Mouse (Mus musculus) stomach, postnatal 0 days (tissue): ENCODE data around the gene Gpr183. TPM values are rescaled to one million over a fixed set of nuclear protein-coding genes. Genes with fewer than 3 reads are reported as not detected.

Experiments
- ATAC-seq: fragments of 200-750 bp; cut with Nextera tagmentation; 2 replicates; pipeline ENCODE4 v1.8.0; 2017; ENCODE audit not compliant: low FRiP score, low TSS enrichment
- DNase-seq: peaks from one replicate; pipeline ENCODE4 v3.0.0-alpha.2; 2016; ENCODE audit warnings: low spot score
- H3K27ac ChIP-seq: fragments of 300-500 bp; sonication (generic); replicated peaks from 2 replicates; pipeline ENCODE4 v1.5.1; 2014; ENCODE audit warnings: mild to moderate bottlenecking, control low read depth
- H3K27me3 ChIP-seq: fragments of 300-500 bp; sonication (generic); 2 replicates; pipeline ENCODE4 v1.6.1; 2014; ENCODE audit warnings: low read length; ENCODE audit not compliant: control insufficient read depth, insufficient read depth
- H3K36me3 ChIP-seq: fragments of 300-500 bp; sonication (generic); 2 replicates; pipeline ENCODE4 v1.6.1; 2014; ENCODE audit warnings: low read length, mixed read lengths; ENCODE audit not compliant: control insufficient read depth, insufficient read depth
- H3K4me1 ChIP-seq: fragments of 300-500 bp; sonication (generic); replicated peaks from 2 replicates; pipeline ENCODE4 v1.6.1; 2014; ENCODE audit warnings: antibody characterized with exemption; ENCODE audit not compliant: control insufficient read depth, insufficient read depth
- H3K4me2 ChIP-seq: fragments of 300-500 bp; sonication (generic); replicated peaks from 2 replicates; pipeline ENCODE4 v1.6.1; 2014; ENCODE audit warnings: low read depth, mild to moderate bottlenecking, control low read depth, moderate library complexity
- H3K4me3 ChIP-seq: fragments of 300-500 bp; sonication (generic); 2 replicates; pipeline ENCODE4 v1.5.1; 2014; ENCODE audit warnings: low read depth, low read length, control low read depth
- H3K9ac ChIP-seq: fragments of 300-500 bp; sonication (generic); 2 replicates; pipeline ENCODE4 v1.6.1; 2014; ENCODE audit warnings: mild to moderate bottlenecking, low read length, control low read depth, mixed read lengths
- H3K9me3 ChIP-seq: fragments of 300-500 bp; sonication (generic); 2 replicates; pipeline ENCODE4 v1.6.1; 2016; ENCODE audit warnings: low read length; ENCODE audit not compliant: control insufficient read depth
- CTCF ChIP-seq: IDR thresholded peaks from 2 replicates; pipeline ENCODE4 v1.5.1; 2016; ENCODE audit warnings: antibody characterized with exemption, low read depth, mild to moderate bottlenecking, moderate library complexity
- EP300 ChIP-seq: optimal IDR thresholded peaks from 2 replicates; pipeline ENCODE3; 2016; ENCODE audit warnings: antibody characterized with exemption
- WGBS: fragments of 180-500 bp; shearing (Covaris S2); extraction: QIAGEN DNeasy Blood & Tissue Kit; methylation state at CpG from one replicate; pipeline ENCODE4 v1.1.7; 2014; 5-methylcytosine and 5-hydroxymethylcytosine counted together
- polyA plus RNA-seq: library from polyadenylated mRNA; unstranded; fragments of >200 nt; fragmentation: Nextera tagmentation; extraction: Ambion mirVana; gene quantifications from 2 replicates; pipeline ENCODE4 v1.2.1, GENCODE M21; 2015

The Gpr183 gene
- polyA plus RNA-seq, 1 experiment from 2014 or later, result 1.8 TPM

DNA sequence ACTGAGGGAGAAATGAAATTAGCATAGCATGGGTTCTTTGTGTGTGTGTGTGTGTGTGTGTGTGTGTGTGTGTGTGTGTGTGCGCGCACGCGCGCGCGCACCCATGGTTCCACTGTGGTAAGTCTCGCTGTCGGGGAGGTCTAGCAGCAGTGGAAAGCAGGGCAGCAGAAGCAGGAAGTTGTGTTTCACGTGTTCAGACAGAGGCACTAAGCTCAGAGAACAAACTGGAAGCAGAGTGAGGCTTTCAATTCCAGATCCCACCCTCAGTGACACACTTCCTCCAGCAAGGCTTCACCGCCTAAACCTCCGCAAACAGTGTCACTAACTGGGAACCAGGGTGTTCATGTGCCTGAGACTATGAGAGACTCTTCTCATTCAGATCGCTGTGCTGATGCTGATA is 44.5 kb upstream of the Gpr183 start:
- ATAC-seq, result no peak
- Histone ChIP-seq H3K9me3 (no peaks in the 10 kb centered on the region), H3K4me2 (no peak overlapping the region), H3K27ac (no peak overlapping the region), H3K27me3 (no peaks in the 10 kb centered on the region), H3K4me3 (no peak overlapping the region), H3K9ac (no peak overlapping the region), H3K36me3 (no peaks in the 10 kb centered on the region), H3K4me1 (no peaks in the 10 kb centered on the region)
- WGBS, result 86% methylated on average over 13 of the region's 13 CpGs
- DNase-seq, result no peak
- TF ChIP-seq EP300 (no peak), CTCF (no peak)

DNA sequence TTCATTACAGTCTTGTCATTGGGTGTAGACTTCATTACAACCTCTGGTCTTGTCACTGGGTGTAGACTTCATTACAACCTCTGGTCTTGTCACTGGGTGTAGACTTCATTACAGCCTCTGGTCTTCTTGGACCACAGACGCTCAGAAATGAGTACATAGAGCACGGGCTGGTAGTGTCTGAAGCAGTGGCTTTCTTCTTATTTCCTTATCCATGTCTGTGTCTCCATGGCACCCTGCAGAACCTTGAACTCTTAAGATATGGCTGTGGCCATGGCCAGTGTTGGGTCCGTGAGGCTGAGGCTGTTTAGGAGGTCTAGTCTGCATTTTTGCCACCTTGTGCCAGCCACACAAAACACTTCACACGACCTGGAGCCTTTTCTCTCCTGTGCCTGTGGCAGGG is 43.3 kb upstream of the Gpr183 start:
- TF ChIP-seq EP300, result no peak
- no peak for TF ChIP-seq CTCF
- H3K27ac ChIP-seq, result no peak overlapping the region
- no peak for ATAC-seq

DNA sequence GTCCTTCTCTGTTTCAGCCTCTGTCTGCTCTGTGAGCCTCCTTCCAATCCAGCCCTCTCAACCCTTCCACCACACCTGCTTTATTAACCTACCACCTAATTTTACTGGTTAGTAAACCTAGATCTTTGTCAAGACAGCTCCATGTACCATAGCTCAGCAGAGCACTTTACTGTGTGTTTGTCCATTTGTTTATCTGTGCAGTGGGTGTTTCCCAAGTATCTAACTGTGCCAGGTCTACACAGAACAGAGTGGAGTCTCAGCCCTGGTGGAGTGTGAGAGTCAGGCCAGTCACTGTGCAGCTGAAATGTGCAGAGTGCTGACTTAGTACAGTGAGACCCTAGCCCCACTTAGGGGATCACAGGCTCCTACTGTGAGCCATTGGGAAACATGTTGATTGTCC is 38.8 kb upstream of the Gpr183 start:
- TF ChIP-seq EP300 (no peak), CTCF (no peak)
- Histone ChIP-seq H3K27ac (no peak overlapping the region), H3K27me3 (no peaks in the 10 kb centered on the region), H3K4me3 (no peak overlapping the region), H3K36me3 (no peaks in the 10 kb centered on the region), H3K4me1 (no peaks in the 10 kb centered on the region), H3K9ac (no peak overlapping the region), H3K4me2 (no peak overlapping the region), H3K9me3 (no peaks in the 10 kb centered on the region)
- DNase-seq, result no peak
- ATAC-seq, result 0 out of 2 replicates have a peak, but pooled peaks have one; percentile 15

More for the DNA sequence above, 43.3 kb upstream of the Gpr183 start:
- Histone ChIP-seq H3K4me1 (no peaks in the 10 kb centered on the region), H3K9me3 (no peaks in the 10 kb centered on the region), H3K4me3 (no peak overlapping the region), H3K36me3 (no peaks in the 10 kb centered on the region), H3K27me3 (no peaks in the 10 kb centered on the region), H3K9ac (no peak overlapping the region), H3K4me2 (no peak overlapping the region)
- 87% methylated on average over 4 of the region's 4 CpGs for WGBS
- no peak for DNase-seq

DNA sequence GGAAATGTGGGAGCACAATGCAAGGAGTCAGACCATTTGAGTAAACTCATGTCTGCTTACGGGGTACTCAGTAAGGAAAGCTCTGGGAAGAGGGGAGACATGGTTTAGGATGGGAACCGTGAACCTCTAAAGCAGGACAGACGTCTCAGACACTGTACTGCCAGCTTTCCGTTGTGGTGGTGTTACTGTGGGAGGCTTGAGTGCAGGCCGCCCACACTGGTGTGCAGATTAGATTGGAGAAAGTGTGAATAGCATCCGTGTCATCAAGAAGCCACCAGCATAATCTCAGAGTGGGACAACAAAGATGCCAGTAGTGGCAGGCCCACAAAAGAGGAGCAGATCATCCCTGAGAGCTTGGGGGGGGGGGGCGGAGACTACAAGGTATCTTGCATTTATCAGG is 37.2 kb upstream of the Gpr183 start:
- DNase-seq, result no peak

DNA sequence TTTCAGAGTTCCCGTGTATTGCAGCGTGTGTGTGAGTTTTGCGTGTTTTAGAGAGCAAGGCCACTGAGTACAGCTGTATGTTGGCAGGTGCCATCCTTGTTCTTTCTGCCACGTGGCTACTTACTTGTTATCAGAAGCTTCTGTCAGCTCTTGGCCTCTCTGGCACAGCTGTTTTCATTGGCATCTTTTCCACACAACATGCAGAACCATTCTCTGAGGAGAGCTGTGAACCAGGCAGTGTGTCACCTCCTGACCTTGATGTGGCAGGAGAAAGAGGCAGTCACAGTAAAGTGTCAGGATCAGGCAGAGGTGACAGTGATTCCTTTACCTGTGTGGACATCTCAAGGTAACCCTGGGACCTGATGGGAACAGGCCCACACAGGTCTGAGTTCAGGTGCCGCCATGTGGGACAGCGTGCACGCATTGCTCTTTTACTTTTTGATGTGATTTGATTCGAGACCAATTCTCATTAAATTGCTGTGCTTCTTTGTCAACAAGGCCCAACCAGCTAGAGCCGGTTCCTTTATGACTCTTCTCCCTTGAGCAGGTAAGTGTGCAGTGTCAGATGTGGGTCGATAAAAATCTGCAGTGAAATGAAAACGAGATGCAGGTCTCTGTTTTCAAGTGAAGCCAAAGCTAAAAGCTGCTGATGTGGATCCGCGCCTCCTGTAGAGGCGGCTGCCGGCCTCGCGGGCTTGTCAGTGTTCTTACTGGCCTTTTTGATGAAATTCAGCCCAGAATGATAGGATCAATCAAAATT is 35.5 kb upstream of the Gpr183 start:
- Histone ChIP-seq H3K27ac (no peak overlapping the region), H3K9me3 (no peaks in the 10 kb centered on the region), H3K36me3 (no peaks in the 10 kb centered on the region), H3K9ac (no peak overlapping the region), H3K4me2 (no peak overlapping the region), H3K4me1 (no peaks in the 10 kb centered on the region), H3K27me3 (no peaks in the 10 kb centered on the region), H3K4me3 (no peak overlapping the region)
- whole genome bisulfite sequencing, result 93% methylated on average over 17 of the region's 17 CpGs
- DNase-seq, result no peak
- no peak for ATAC-seq
- TF ChIP-seq EP300, result no peak
- TF ChIP-seq CTCF, result no peak

More for the DNA sequence above, 37.2 kb upstream of the Gpr183 start:
- ATAC-seq, result no peak
- Histone ChIP-seq H3K27me3 (no peaks in the 10 kb centered on the region), H3K4me2 (no peak overlapping the region), H3K27ac (no peak overlapping the region), H3K36me3 (no peaks in the 10 kb centered on the region), H3K4me1 (no peaks in the 10 kb centered on the region), H3K4me3 (no peak overlapping the region), H3K9me3 (no peaks in the 10 kb centered on the region), H3K9ac (no peak overlapping the region)
- TF ChIP-seq CTCF, result no peak
- no peak for TF ChIP-seq EP300
- WGBS, result 93% methylated on average over 7 of the region's 7 CpGs

DNA sequence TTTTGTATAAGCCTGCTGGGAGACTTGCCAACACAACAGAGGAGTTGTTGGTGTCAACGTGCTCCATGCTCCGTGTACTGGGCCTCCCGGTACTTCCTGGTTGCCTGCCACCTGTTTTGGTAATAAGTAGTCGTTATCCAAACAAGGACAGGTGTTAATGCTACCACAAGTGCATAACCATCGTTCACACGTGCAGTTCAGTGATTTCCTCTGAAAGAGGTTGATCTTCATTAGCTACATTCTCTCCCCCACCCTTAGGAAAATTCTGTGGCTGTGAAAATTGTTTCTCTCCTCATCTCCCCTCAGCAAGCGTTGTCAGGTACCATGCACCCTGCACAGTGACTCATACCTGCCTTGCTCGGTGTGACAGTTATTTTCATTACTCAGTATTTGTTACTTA is 34.5 kb upstream of the Gpr183 start:
- 67% methylated on average over 8 of the region's 8 CpGs for WGBS
- Histone ChIP-seq H3K36me3 (peaks cover 1% of the 10 kb centered on the region; the same call in 1 of the 2 replicates), H3K4me2 (no peak overlapping the region), H3K4me3 (no peak overlapping the region), H3K9me3 (no peaks in the 10 kb centered on the region), H3K9ac (no peak overlapping the region), H3K27me3 (no peaks in the 10 kb centered on the region), H3K4me1 (no peaks in the 10 kb centered on the region), H3K27ac (no peak overlapping the region)
- DNase-seq (no peak), ATAC-seq (no peak)
- TF ChIP-seq EP300 (no peak), CTCF (no peak)
